Mouse (Mus musculus) layer of hippocampus, postnatal 10 days (tissue): Measurements from ENCODE around the gene Ccrl2. TPM values are rescaled to one million over a fixed set of nuclear protein-coding genes. Genes with fewer than 3 reads are reported as not detected.

Experiments used
- DNase-seq, 2 experiments: peaks; one replicate each; pipeline ENCODE4 v3.0.0; 2021; ENCODE audit warnings: low spot score in 2 of 2
- long read RNA-seq: library from polyadenylated mRNA; stranded (forward); transcript quantifications from one replicate; pipeline ENCODE4 v2.0.0, GENCODE M21; 2023
- total RNA-seq, 2 experiments: library from RNA; stranded (reverse); gene quantifications; 2 replicates each; pipeline ENCODE4 v1.2.3; 2021

The Ccrl2 gene
- total RNA-seq, result 1 to 10 TPM in 1 of 2 experiments, under 1 TPM in 1; 0.69 to 1.5 TPM
- long read RNA-seq, partial matches to known transcripts, result 0 of 3 reads
- long read RNA-seq, other reads (novel, unspliced or antisense), result 0 of 3 reads

GRCm38 (mm10) chr9:111056798-111057543 is at the start of gene Ccrl2:
TSS of gene Ccrl2 (minus strand) at chr9:111057519.
- DNase-seq, result peak in 1 of 2 experiments; percentile 7

- DNase-seq, result no peak
These were observed 46.6 kb upstream of the Ccrl2 start for GRCm38 (mm10) chr9:111103893-111104292.

GRCm38 (mm10) chr9:111103293-111103692 is 46.0 kb upstream of the Ccrl2 start:
- no peak for DNase-seq

- no peak for DNase-seq
These were observed 43.1 kb upstream of the Ccrl2 start for GRCm38 (mm10) chr9:111100406-111100805.

- no peak for DNase-seq
These were observed 40.2 kb upstream of the Ccrl2 start for GRCm38 (mm10) chr9:111097543-111097942.

GRCm38 (mm10) chr9:111096419-111097326 is 39.4 kb upstream of the Ccrl2 start:
- no peak for DNase-seq

GRCm38 (mm10) chr9:111095710-111096109 is 38.4 kb upstream of the Ccrl2 start:
- DNase-seq, result no peak

- DNase-seq, result no peak
These were observed 37.3 kb upstream of the Ccrl2 start for GRCm38 (mm10) chr9:111094626-111095025.

- peak; percentile 58 to 70 for DNase-seq
These were observed 35.8 kb upstream of the Ccrl2 start for GRCm38 (mm10) chr9:111093094-111093493.

GRCm38 (mm10) chr9:111092657-111093056 is 35.3 kb upstream of the Ccrl2 start:
- DNase-seq, result peak; percentile 36 to 66

- DNase-seq, result no peak
These were observed 31.6 kb upstream of the Ccrl2 start for GRCm38 (mm10) chr9:111088886-111089285.

- DNase-seq, result no peak
These were observed 30.6 kb upstream of the Ccrl2 start for GRCm38 (mm10) chr9:111087960-111088359.

GRCm38 (mm10) chr9:111086995-111087606 is 29.8 kb upstream of the Ccrl2 start:
- no peak for DNase-seq

- DNase-seq, result no peak
These were observed 28.8 kb upstream of the Ccrl2 start for GRCm38 (mm10) chr9:111086137-111086536.

GRCm38 (mm10) chr9:111085329-111085728 is 28.0 kb upstream of the Ccrl2 start:
- no peak for DNase-seq

- no peak for DNase-seq
These were observed 24.4 kb upstream of the Ccrl2 start for GRCm38 (mm10) chr9:111081765-111082164.

GRCm38 (mm10) chr9:111080801-111081200 is 23.5 kb upstream of the Ccrl2 start:
- DNase-seq, result no peak

- DNase-seq, result no peak
These were observed 20.4 kb upstream of the Ccrl2 start for GRCm38 (mm10) chr9:111077745-111078144.

GRCm38 (mm10) chr9:111072971-111073370 is 15.7 kb upstream of the Ccrl2 start:
- no peak for DNase-seq

- peak; percentile 21 to 43 for DNase-seq
These were observed 14.9 kb upstream of the Ccrl2 start for GRCm38 (mm10) chr9:111072175-111072574.

GRCm38 (mm10) chr9:111070546-111070961 is 13.2 kb upstream of the Ccrl2 start:
- DNase-seq, result peak; percentile 49 to 51
